Mouse (Mus musculus) layer of hippocampus, adult 2 months (tissue): Measurements from ENCODE around the gene Lrrc4b. TPM values are rescaled to one million over a fixed set of nuclear protein-coding genes. Genes with fewer than 3 reads are reported as not detected.

Experiments
- DNase-seq, 2 experiments: peaks; one replicate each; pipeline ENCODE4 v3.0.0; 2022; ENCODE audit warnings: low spot score in 2 of 2
- H3K27ac ChIP-seq: fragments of 200-600 bp; 2 replicates; pipeline ENCODE4 v1.8.1; 2022
- H3K4me3 ChIP-seq: fragments of 200-600 bp; 2 replicates; pipeline ENCODE4 v1.8.1; 2022; ENCODE audit warnings: mild to moderate bottlenecking
- CTCF ChIP-seq: fragments of 200-600 bp; conservative IDR thresholded peaks from 2 replicates; pipeline ENCODE4 v1.8.1; 2022; ENCODE audit warnings: antibody characterized with exemption, mild to moderate bottlenecking, moderate library complexity
- total RNA-seq, 2 experiments: library from RNA; stranded (reverse); gene quantifications; 2 replicates each; pipeline ENCODE4 v1.2.3; 2021

Gene Lrrc4b
- total RNA-seq, 2 experiments from 2014 or later, result 318 to 334 TPM

DNA sequence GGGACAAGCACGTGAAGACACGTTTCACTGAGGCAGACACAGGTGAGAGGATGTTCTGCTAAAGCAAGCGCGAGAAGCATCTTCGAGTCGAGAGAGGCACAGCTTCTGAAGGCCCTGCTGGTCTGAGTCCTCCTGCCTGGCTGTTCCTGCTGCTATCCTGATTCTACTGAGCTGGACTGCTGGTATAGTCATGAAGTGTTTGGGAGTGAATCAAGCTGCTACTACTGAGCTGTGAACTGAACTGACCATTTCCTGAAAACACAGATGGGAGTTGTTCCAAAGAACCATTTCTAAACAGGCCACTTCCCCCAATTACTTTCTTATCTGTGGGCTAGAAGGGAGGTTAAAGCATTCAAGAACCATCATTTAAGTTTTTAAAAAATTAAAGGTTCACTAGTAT is 15.5 kb upstream of the Lrrc4b start:
- DNase-seq, result no peak
- H3K27ac ChIP-seq, result no peak overlapping the region
- TF ChIP-seq CTCF, result no peak
- H3K4me3 ChIP-seq, result no peak overlapping the region

GRCm38 (mm10) chr7:44427666-44428065 is 1.2 kb upstream of the Lrrc4b start:
- DNase-seq, result no peak
- Histone ChIP-seq H3K27ac (peak overlapping the region; percentile 85), H3K4me3 (peak overlapping the region; percentile 57)
- TF ChIP-seq CTCF, result no peak

DNA sequence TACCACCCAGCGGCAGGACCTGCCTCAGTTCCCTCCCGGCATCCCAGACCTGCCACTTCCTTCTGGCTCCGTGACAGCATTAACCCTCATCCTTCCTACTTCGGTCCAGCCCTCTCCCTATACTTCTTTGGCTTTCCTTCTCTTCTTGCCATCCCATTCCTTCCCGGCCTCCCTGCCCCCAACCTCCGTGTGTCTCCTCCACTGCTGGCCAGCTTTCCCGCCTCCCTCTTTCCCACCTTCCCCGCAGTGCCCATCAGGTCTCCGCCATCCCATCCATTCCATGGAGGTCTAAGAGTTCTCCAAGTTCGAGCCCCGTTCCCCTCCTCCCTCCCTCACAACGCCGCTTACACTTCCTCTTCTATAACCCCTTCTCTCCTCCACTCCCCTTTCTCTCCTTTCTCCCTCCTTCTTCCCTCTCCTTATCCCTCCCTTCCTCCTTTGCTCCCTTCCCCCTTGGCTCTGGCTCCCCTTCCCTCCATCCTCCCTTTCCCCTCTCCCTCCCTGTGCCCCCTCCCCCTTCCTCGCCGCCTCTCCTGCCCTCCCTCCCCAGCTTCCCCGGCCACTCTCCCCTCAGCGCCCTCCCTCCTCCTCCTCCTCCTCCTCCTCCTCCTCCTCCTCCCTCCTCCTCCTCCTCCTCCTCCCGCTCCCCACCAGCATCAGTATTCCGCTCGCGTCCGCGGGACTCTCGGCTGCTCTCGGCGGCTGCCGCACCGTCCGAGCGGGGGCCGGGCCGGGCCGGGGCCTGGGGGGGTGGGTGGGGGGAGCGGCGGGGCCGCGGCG is 457 bp upstream of the Lrrc4b start:
- H3K27ac ChIP-seq, result peak overlapping the region; percentile 85
- TF ChIP-seq CTCF, result 0 out of 2 replicates have a peak, but pooled peaks have one; percentile 12
- H3K4me3 ChIP-seq, result peak overlapping the region; percentile 57
- peak in 1 of 2 experiments; percentile 66 for DNase-seq

DNA sequence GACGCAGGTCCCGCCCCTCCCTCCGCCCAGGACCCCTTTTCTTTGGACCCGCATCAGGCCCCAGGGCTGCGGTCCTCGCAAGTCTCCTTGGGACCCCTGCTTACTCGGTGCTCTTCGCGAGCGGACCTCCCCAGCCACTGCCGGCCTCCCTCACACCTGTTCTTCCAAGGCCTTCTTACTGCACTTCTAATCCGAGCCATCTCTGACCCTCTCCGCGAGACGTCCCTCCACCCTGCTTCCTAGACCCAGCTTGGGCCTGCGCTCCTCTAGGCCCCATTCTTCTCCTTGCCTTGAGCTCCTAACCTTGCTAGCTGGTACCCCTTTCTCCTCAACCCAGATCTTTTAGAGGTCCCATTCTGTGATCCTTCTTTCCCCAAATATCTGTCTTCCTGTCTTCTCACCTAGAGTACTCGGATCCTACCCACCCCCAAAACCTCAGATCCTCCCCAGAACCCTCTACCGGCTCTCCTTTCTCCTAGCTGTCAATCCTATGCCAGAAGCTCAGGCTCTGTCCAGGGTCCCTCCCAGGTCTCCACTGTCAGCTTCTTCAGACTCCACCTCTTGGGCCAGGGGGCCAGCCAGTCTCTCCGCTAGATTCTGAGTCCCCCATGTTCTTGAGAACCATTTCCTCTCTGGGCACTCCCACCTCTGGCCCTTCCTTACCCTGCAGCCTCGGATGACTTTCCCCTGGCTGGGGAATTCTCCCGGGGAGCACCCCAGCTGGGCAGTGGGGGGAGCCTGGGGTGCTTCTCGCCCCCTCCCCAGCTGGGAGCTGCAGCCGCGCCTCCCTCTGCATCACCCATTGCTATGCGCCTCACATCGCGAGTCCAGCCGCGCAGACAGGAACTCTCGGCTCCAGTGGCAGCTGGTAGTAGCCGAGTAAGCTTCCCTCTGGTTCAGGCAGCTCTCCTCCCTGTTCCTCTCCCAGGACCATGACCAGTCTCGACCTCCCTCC is 993 bp downstream of the Lrrc4b start:
- H3K27ac ChIP-seq, result peak overlapping the region; percentile 99
- peak overlapping the region; percentile 83 for H3K4me3 ChIP-seq
- peak in 1 of 2 experiments; percentile 54 for DNase-seq
- no peak for TF ChIP-seq CTCF

DNA sequence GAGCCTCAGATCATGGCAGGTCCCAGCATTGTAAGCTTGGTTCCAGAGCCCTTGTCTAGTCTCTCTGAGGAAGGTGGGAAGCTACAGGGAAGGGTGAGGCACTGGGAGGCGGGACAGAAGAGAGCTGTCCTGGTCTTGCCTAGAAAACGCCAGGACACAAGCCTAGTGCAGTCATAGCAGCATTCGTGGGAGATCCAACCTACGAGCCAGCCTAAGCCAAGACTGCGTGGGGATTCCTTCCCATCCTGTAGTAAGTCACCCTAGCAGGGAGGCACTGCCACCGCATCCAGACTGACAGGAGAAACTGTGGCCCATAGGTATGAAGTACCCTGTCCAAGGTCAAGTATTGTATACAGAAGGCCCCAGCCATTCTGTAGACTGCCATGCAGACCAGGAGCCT is 3.7 kb downstream of the Lrrc4b start:
- no peak for TF ChIP-seq CTCF
- peak overlapping the region; percentile 72 for H3K27ac ChIP-seq
- DNase-seq, result no peak
- no peak overlapping the region; the same call in 1 of the 2 replicates for H3K4me3 ChIP-seq

- no peak for DNase-seq
- no peak overlapping the region for H3K27ac ChIP-seq
- no peak for TF ChIP-seq CTCF
- no peak overlapping the region for H3K4me3 ChIP-seq
Observed at GRCm38 (mm10) chr7:44433371-44433770, 4.6 kb downstream of the Lrrc4b start.

DNA sequence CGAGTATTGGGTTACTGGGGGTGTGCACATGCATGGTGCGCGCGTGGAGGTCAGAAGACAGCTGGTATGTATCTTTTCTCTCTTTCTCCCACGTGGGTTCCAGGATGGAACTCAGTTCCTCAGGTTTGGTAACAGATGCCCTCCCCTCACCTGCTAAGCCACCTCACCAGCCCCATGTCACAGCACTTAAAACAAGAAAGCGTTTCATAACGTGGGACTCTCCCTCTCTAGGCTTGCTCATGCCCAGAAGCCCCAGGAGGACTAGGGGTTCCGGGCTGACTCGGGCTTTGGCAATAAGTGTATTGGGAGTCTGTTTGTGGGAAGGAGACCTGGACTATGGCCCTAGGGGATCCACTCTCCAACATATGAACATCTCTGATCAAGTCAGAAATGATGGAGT is 5.3 kb downstream of the Lrrc4b start:
- TF ChIP-seq CTCF, result no peak
- DNase-seq, result no peak

GRCm38 (mm10) chr7:44435796-44436195 is 7.0 kb downstream of the Lrrc4b start:
- no peak for DNase-seq
- TF ChIP-seq CTCF, result no peak
- H3K27ac ChIP-seq, result peak overlapping the region; percentile 10; the same call in 1 of the 2 replicates
- H3K4me3 ChIP-seq, result no peak overlapping the region

More for the DNA sequence above, 5.3 kb downstream of the Lrrc4b start:
- H3K27ac ChIP-seq, result no peak overlapping the region
- no peak overlapping the region for H3K4me3 ChIP-seq

GRCm38 (mm10) chr7:44436267-44436666 is 7.4 kb downstream of the Lrrc4b start:
- DNase-seq, result no peak
- Histone ChIP-seq H3K4me3 (no peak overlapping the region), H3K27ac (peak overlapping the region; percentile 10; the same call in 1 of the 2 replicates)
- peak; percentile 65 for TF ChIP-seq CTCF

DNA sequence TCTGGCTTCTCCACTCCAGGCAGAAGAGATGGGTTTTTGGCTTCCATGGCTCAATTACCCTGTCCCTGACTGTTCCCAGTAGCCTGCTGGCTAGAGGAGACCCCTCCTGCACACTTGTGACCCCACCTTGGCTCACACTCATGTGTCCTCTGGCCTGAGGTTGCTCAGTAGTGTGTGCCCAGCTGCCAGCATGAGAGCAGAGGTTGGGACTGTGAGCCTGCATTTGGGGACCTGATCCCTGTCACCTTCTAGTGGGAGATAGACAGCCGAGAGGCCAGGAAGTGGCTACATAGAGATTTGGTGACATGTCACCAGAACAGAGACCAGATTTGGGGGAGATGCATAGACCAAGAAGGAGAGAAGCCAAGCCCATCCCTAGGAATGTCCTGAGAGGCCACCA is 8.4 kb downstream of the Lrrc4b start:
- peak overlapping the region; percentile 64; the same call in 1 of the 2 replicates for H3K27ac ChIP-seq
- no peak for TF ChIP-seq CTCF
- no peak for DNase-seq
- H3K4me3 ChIP-seq, result no peak overlapping the region

GRCm38 (mm10) chr7:44437933-44438332 is 9.1 kb downstream of the Lrrc4b start:
- H3K27ac ChIP-seq, result peak overlapping the region; percentile 64; the same call in 1 of the 2 replicates
- DNase-seq, result no peak
- TF ChIP-seq CTCF, result no peak
- H3K4me3 ChIP-seq, result no peak overlapping the region

DNA sequence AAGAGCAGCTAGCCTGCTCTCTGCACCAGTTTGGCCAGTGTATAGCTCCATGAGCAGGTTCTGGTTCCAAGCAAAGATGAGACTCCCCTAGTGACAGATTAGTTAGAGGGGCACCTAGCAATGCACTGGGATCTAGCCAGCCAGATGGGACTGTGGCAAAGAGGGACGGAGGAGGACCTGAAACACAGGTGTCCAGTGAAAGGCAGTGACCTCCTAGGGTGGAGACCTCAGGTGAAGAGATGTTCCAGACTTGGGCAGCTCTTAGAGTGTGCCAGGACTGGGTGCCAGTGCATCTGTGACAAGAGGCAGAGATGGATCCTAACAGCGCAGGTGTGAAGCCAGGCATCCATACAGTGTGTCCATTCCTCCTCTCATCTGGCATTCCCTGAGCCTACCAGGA is 10.9 kb downstream of the Lrrc4b start:
- no peak for TF ChIP-seq CTCF
- peak overlapping the region; percentile 99; the same call in 1 of the 2 replicates for H3K27ac ChIP-seq
- no peak for DNase-seq
- H3K4me3 ChIP-seq, result no peak overlapping the region

GRCm38 (mm10) chr7:44440479-44440878 is 11.7 kb downstream of the Lrrc4b start:
- H3K27ac ChIP-seq, result peak overlapping the region; percentile 99
- no peak for TF ChIP-seq CTCF
- no peak overlapping the region for H3K4me3 ChIP-seq
- DNase-seq, result no peak
